Mouse (Mus musculus): ENCODE measurements around the gene Pgm2. TPM values are rescaled to one million over a fixed set of nuclear protein-coding genes. Genes with fewer than 3 reads are reported as not detected.
A peak's percentile ranks its signal among the peaks of the same experiment; 100 is the strongest.

Gene Pgm2
- total and polyA plus RNA-seq, 3 experiments: 9.8 to 27.2 (median 22.5) TPM

- TF ChIP-seq MAFK (IDR thresholded peaks at IDR 0.05; ENCODE audit: insufficient replicate concordance, low read length) (0 out of 2 replicates have a peak, but pooled peaks have one; percentile 34), CTCF (conservative IDR thresholded peaks at IDR 0.05 in 1 of 2, IDR thresholded peaks at IDR 0.05 in 1 of 2; ENCODE audit: low read depth in 2 of 2, low read length in 2 of 2) (no peak)
- H3K4me1 ChIP-seq (ENCODE audit: control insufficient read depth in 1 of 2, insufficient read depth in 2 of 2): peaks cover 0 to 21% of the 10 kb centered on the region in 2 experiments; a peak in 2 of 4 replicates
These were observed 13.8 kb upstream of the Pgm2 start for GRCm38 (mm10) chr5:64078740-64079461.

GRCm38 (mm10) chr5:64079462-64079817, 13.3 kb upstream of the Pgm2 start:
- Histone ChIP-seq H3K4me1 (ENCODE audit: control insufficient read depth in 1 of 2, insufficient read depth in 2 of 2) (peaks cover 0 to 25% of the 10 kb centered on the region in 2 experiments; a peak in 2 of 4 replicates), H3K27ac (ENCODE audit: insufficient read depth, low read depth) (no peak overlapping the region), H3K9ac (ENCODE audit: insufficient read depth, low read depth) (no peak overlapping the region), H3K4me3 (replicated peaks in 1 of 3; ENCODE audit: low read depth in 2 of 3, low read length in 2 of 3, poor library complexity in 1 of 3) (no peak overlapping the region), H3K36me3 (replicated peaks in 1 of 2; ENCODE audit: control insufficient read depth in 1 of 2, insufficient read depth in 1 of 2, low read length in 1 of 2) (no peaks in the 10 kb centered on the region), H3K27me3 (replicated peaks) (no peaks in the 10 kb centered on the region), H3K4me2 (ENCODE audit: insufficient read depth, low read depth, poor library complexity, severe bottlenecking) (no peak overlapping the region), H3K79me2 (replicated peaks; ENCODE audit: control insufficient read depth, extremely low read depth, insufficient read depth, poor library complexity, severe bottlenecking) (no peaks in the 10 kb centered on the region), H3K9me3 (replicated peaks; ENCODE audit: low read length) (no peaks in the 10 kb centered on the region)
- dilution Hi-C loops (cut with MboI; ENCODE audit: extremely low pct_ligation_motif_present, extremely low pct_unique_long_range_greater_than_20kb, low sequenced_read_pairs): no loop called here
- in situ Hi-C loops (cut with MboI; ENCODE audit: low pct_ligation_motif_present, low pct_unique_long_range_greater_than_20kb, low sequenced_read_pairs): no loop called here
- TF ChIP-seq RAD21 (IDR thresholded peaks at IDR 0.05; ENCODE audit: low read depth, low read length): no peak
- no peak for TF ChIP-seq MYC (IDR thresholded peaks at IDR 0.05; ENCODE audit: low read depth, low read length)
- TF ChIP-seq GABPA (IDR thresholded peaks at IDR 0.05; ENCODE audit: insufficient replicate concordance, low read depth, low read length): no peak
- no peak for TF ChIP-seq USF2 (conservative IDR thresholded peaks at IDR 0.05; ENCODE audit: low read depth, low read length)
- no peak for TF ChIP-seq HCFC1 (IDR thresholded peaks at IDR 0.05; ENCODE audit: low read depth, low read length)
- TF ChIP-seq CTCF (conservative IDR thresholded peaks at IDR 0.05 in 1 of 2, IDR thresholded peaks at IDR 0.05 in 1 of 2; ENCODE audit: low read depth in 2 of 2, low read length in 2 of 2): no peak
- no peak for TF ChIP-seq IRF4 (IDR thresholded peaks at IDR 0.05; ENCODE audit: low read depth, low read length)
- no peak for TF ChIP-seq MXI1 (IDR thresholded peaks at IDR 0.05; ENCODE audit: low read depth, low read length)
- no peak for TF ChIP-seq TBP (conservative IDR thresholded peaks at IDR 0.05; ENCODE audit: low read depth, low read length)
- no peak for TF ChIP-seq RCOR1 (conservative IDR thresholded peaks at IDR 0.05; ENCODE audit: low read depth, low read length)
- DNase-seq (ENCODE audit: extremely low read depth): no peak

More at GRCm38 (mm10) chr5:64078740-64079461, 13.8 kb upstream of the Pgm2 start:
- dilution Hi-C loops (cut with MboI; ENCODE audit: extremely low pct_ligation_motif_present, extremely low pct_unique_long_range_greater_than_20kb, low sequenced_read_pairs) (no loop called here), in situ Hi-C loops (cut with MboI; ENCODE audit: low pct_ligation_motif_present, low pct_unique_long_range_greater_than_20kb, low sequenced_read_pairs) (no loop called here)
- Histone ChIP-seq H3K4me2 (ENCODE audit: insufficient read depth, low read depth, poor library complexity, severe bottlenecking) (no peak overlapping the region), H3K9ac (ENCODE audit: insufficient read depth, low read depth) (no peak overlapping the region), H3K27me3 (replicated peaks) (no peaks in the 10 kb centered on the region), H3K4me3 (replicated peaks in 1 of 3; ENCODE audit: low read depth in 2 of 3, low read length in 2 of 3, poor library complexity in 1 of 3) (no peak overlapping the region), H3K9me3 (replicated peaks; ENCODE audit: low read length) (no peaks in the 10 kb centered on the region), H3K27ac (ENCODE audit: insufficient read depth, low read depth) (no peak overlapping the region), H3K79me2 (replicated peaks; ENCODE audit: control insufficient read depth, extremely low read depth, insufficient read depth, poor library complexity, severe bottlenecking) (no peaks in the 10 kb centered on the region), H3K36me3 (replicated peaks in 1 of 2; ENCODE audit: control insufficient read depth in 1 of 2, insufficient read depth in 1 of 2, low read length in 1 of 2) (no peaks in the 10 kb centered on the region)
- no peak for DNase-seq (ENCODE audit: extremely low read depth)

Measured in CH12.LX (cell line).